Mouse (Mus musculus) left cerebral cortex, postnatal 25 days (tissue): ENCODE data around the gene D430041D05Rik. TPM values are rescaled to one million over a fixed set of nuclear protein-coding genes. Genes with fewer than 3 reads are reported as not detected.

ENCODE experiments used
- DNase-seq, 2 experiments: peaks; one replicate each; pipeline ENCODE4 v3.0.0; 2022; ENCODE audit warnings: low spot score in 2 of 2, mixed read lengths in 1 of 2
- intact Hi-C: fragments of 180-260 bp; cut with DNase I; formaldehyde crosslinking; loops from one replicate; pipeline ENCODE4 v1.15.1; 2025
- total RNA-seq, 2 experiments: library from RNA; stranded (reverse); gene quantifications; 2 replicates each; pipeline ENCODE4 v1.2.3; 2021

D430041D05Rik gene
- total RNA-seq, 2 experiments from 2014 or later, result 124 to 128 TPM

DNA sequence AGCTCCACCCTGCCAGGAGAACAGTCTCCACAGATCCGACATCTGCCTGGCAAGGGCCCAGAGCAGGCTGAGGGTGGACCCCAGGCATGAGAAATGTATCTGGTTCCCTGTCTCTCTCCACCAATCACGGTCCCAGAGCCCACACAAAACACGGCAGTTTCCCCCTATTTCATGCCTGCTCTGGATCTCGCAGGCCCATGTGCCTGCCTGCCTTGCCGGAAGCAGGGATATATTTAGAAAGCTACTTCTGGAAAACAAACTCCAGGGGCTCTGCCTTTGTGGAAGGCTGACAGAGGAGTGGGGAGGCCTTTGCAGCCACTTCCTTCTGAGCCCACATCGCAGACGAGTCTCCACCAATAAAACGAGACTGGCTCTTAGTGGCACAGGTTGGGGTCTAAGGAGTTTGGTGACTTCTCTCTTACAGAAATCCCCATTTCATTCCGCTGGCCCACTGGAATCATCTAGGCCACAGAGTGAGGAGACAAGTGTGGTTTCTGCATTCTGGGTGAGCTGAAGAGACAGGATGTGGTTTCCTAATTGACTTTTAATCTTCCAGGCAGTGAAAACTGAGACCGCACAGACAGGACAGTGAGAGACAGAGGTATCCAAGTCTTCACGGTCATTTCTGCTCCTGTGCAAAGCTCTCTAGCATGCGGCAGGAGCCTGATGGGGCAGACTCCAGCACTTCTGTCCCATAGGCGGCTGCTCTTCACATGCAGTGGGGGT is 233.7 kb downstream of the D430041D05Rik start:
- intact Hi-C loops, result loop anchor here (10.0 kb wide), 1 partner anchor 148 kb away; no protein-coding TSS in a partner anchor
- peak; percentile 62 to 84 for DNase-seq

DNA sequence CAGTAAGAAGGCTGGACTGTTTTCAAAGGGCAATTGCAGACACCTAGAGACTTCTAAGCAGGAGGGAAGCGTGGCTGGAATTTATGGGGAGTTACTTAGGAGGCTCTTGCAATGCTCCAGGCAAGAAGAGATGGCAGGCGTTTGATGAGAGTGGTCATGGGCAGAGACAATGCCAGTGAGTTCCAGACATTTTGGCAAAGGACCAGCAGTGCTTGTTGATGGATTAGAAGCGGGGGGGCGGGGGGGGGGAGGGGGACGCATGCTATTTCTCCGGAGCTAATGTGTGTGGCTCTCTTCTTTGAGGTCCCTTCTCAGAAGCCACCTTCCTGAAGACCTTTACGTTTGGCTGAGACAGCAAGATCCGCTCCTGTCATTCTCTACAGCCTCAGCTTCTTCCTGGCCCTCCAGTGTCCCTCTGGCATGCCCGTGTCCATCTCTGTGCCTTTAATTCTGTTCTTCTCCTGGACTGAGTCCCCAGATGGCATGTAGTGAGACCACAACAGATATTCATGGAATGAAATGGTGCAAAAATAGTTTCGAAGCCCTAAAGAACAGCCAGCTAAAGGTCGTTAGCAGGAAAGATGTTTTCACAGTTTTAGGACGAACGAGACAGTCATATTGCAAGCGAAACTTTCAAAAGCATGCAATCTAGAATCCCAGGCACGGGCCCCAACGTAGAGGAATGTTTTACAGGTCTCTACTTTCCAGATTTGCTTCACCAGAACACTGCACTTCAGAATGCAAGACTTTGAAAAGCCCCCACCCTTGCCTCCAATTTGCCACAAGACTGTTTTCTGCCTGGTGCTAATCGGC is 234.4 kb downstream of the D430041D05Rik start:
- no peak for DNase-seq
- intact Hi-C loops, result loop anchor here (10.0 kb wide), 1 partner anchor 148 kb away; no protein-coding TSS in a partner anchor

DNA sequence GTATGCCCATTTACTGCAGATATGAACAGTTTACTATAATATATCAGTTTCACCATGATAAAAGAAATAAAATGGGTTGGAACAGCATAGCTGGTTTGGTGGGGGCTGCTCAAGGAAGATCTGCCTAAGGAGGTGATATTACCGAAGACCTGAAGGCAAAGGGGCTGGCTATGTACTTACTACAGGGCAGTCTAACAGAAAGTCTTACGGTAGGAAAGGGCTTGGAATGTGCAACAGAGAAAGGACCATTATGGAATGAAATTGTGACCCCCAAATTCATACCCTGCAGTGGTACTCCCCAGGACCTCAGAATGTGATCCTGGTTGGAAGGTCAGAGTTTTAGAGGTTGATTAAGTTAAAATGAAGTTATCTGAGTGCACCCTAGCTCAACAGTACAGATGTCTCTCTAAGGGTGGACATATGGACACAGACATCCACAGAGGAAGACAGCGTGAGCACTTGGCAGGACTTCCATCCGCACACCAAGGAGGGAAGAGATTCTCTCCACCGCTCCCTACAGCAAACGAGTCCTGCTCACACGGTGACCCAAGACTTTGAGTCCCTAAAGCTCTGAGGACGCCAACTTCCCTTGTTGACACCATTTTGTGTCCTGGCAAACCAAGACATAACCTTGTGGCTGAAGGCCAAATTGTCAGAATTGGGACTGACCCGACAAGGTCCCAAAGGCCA is 235.2 kb downstream of the D430041D05Rik start:
- intact Hi-C loops, result loop anchor here (10.0 kb wide), 1 partner anchor 149 kb away; no protein-coding TSS in a partner anchor
- no peak for DNase-seq

DNA sequence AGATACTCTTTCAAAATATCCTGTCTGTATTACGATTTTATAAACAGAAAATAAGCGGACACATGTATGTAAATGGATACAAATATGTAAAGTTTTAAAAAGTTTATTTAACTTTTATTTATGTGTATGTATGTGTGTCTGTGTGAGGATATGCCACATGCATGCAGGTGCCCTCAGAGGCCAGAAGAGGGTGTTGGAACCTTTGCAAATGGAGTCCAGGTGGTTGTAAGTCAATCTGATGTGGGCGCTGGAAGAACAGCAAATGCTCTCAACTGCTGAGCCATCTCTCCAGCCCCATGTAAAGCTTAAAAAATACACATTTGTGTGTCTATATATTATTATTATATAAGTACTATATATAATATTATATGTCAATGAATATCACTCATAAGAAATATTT is 237.4 kb downstream of the D430041D05Rik start:
- no peak for DNase-seq
- intact Hi-C loops, result loop anchor here (10.0 kb wide), 1 partner anchor 151 kb away; no protein-coding TSS in a partner anchor

DNA sequence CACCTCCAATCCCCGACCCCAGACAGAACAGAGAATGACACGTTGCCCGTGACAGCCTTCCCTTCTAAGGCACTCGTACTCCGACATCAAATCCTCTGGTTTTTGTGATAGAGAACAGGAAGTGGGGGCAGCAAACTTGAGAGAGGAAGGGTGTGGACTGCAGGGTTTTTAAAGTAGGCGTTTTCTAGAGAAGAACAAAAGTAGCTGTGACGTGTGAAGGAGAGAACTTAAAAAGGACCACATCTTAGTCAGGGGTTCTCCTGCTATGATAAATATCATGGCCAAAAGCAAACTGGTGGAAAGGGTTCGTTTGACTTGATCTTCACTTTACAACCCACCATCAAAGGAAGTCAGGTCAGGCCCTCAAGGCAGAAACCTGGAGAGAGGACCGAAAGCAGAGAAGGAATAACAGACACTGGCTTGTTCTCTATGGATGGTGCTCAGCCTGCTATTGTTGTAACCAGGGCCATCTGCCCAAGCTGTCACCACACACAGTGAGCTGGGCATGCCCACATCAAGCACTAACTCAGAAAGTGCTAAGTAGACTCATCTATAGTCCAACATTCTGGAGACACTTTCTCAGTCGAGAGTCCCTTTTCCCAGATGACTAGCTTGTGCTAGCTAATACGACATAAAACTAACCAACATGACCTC is 238.0 kb downstream of the D430041D05Rik start:
- intact Hi-C loops, result loop anchor here (10.0 kb wide), 1 partner anchor 152 kb away; no protein-coding TSS in a partner anchor
- DNase-seq, result peak in 1 of 2 experiments; percentile 79

GRCm38 (mm10) chr2:104168186-104168896 is 242.5 kb downstream of the D430041D05Rik start:
- no peak for DNase-seq
- intact Hi-C loops, result no loop called here

DNA sequence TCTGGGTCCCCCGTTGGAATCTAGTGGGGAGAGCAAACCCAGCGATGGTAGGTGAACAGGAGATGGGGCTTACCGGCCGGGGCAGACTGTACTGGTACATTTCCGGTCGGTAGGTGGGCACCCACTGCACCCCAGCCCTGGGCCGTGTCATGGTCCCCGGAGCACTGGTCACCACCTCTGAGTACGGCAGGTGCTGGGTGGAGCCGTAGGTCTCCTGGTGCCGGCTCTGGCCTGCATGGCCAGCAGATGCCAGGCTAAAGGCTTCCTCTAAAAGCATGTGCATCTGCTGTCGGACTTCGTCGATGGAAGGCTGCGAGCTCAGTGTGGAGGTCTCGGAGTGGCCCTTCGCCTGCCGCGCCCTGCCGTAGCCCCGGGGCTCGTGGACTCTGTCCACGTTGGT is 243.0 kb downstream of the D430041D05Rik start:
- no peak for DNase-seq
- intact Hi-C loops, result no loop called here

GRCm38 (mm10) chr2:104165631-104166030 is 245.2 kb downstream of the D430041D05Rik start:
- no peak for DNase-seq
- intact Hi-C loops, result no loop called here

- DNase-seq, result no peak
- intact Hi-C loops, result no loop called here
Observed at GRCm38 (mm10) chr2:104163978-104164487, 246.8 kb downstream of the D430041D05Rik start.

- DNase-seq, result no peak
- intact Hi-C loops, result no loop called here
Observed at GRCm38 (mm10) chr2:104163418-104163817, 247.4 kb downstream of the D430041D05Rik start.

DNA sequence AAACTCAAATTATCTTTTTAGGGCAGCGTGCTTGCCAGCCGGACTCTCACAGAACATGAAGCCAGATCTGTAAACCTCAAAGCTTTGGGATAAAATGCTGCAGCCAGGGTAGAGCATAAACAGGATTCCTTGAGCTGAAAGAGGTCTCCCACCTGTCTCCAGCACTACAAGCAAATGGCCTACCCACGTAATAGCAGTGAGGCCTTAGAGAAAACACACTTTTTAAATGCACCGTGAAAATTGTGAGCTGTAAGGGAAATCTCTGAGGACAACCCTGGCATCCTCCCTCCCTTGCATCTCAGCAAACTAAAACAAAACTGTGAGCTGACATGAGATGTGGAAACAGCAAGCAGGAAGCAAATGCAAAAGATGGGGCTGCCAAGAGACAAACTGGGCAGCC is 253.0 kb downstream of the D430041D05Rik start:
- intact Hi-C loops, result no loop called here
- DNase-seq, result no peak

GRCm38 (mm10) chr2:104153876-104154275 is 256.9 kb downstream of the D430041D05Rik start:
- DNase-seq, result no peak
- intact Hi-C loops, result no loop called here

GRCm38 (mm10) chr2:104153345-104153744 is 257.5 kb downstream of the D430041D05Rik start:
- intact Hi-C loops, result no loop called here

GRCm38 (mm10) chr2:104150608-104151397 is 260.0 kb downstream of the D430041D05Rik start:
- intact Hi-C loops, result no loop called here
- no peak for DNase-seq

More at GRCm38 (mm10) chr2:104153345-104153744, 257.5 kb downstream of the D430041D05Rik start:
- no peak for DNase-seq

GRCm38 (mm10) chr2:104147910-104148561 is 262.8 kb downstream of the D430041D05Rik start:
- DNase-seq, result no peak
- intact Hi-C loops, result no loop called here

- intact Hi-C loops, result no loop called here
- DNase-seq, result peak in 1 of 2 experiments; percentile 64
Observed at GRCm38 (mm10) chr2:104145983-104146382, 264.8 kb downstream of the D430041D05Rik start.

GRCm38 (mm10) chr2:104144004-104144403 is 266.8 kb downstream of the D430041D05Rik start:
- no peak for DNase-seq
- intact Hi-C loops, result no loop called here
